Mouse (Mus musculus): ENCODE measurements around the gene Tent4a.
"Not testable (repeated sequence)": the region's sequence is repeated elsewhere in the genome, so short reads cannot be mapped to it uniquely, and the experiment has no call there.

The Tent4a gene

GRCm38 (mm10) chr13:69534334-69534653 lies at the start of gene Tent4a:
Gene Tent4a, minus strand, starts transcription at chr13:69534617.
- no peak for DNase-seq (ENCODE audit: low spot score in 2 of 2)

GRCm38 (mm10) chr13:69583591-69583990 lies 49.2 kb upstream of the Tent4a start:
- no peak for DNase-seq (ENCODE audit: low spot score in 2 of 2)

GRCm38 (mm10) chr13:69582411-69582810 lies 48.0 kb upstream of the Tent4a start:
- no peak for DNase-seq (ENCODE audit: low spot score in 2 of 2)

GRCm38 (mm10) chr13:69577181-69577834 lies 42.9 kb upstream of the Tent4a start:
- DNase-seq (ENCODE audit: low spot score in 2 of 2): no peak

- DNase-seq (ENCODE audit: low spot score in 2 of 2): peak; percentile 11 to 12
These were observed 42.3 kb upstream of the Tent4a start for GRCm38 (mm10) chr13:69576676-69577075.

- DNase-seq (ENCODE audit: low spot score in 2 of 2): no peak
These were observed 38.2 kb upstream of the Tent4a start for GRCm38 (mm10) chr13:69572594-69572993.

- DNase-seq (ENCODE audit: low spot score in 2 of 2): peak; percentile 23 to 26
These were observed 34.8 kb upstream of the Tent4a start for GRCm38 (mm10) chr13:69569201-69569600.

GRCm38 (mm10) chr13:69565401-69565800 lies 31.0 kb upstream of the Tent4a start:
- DNase-seq (ENCODE audit: low spot score in 2 of 2): not testable (repeated sequence)

GRCm38 (mm10) chr13:69564573-69564972 lies 30.2 kb upstream of the Tent4a start:
- no peak for DNase-seq (ENCODE audit: low spot score in 2 of 2)

GRCm38 (mm10) chr13:69563905-69564304 lies 29.5 kb upstream of the Tent4a start:
- no peak for DNase-seq (ENCODE audit: low spot score in 2 of 2)

GRCm38 (mm10) chr13:69562654-69563574 lies 28.5 kb upstream of the Tent4a start:
- peak; percentile 44 to 67 for DNase-seq (ENCODE audit: low spot score in 2 of 2)

- DNase-seq (ENCODE audit: low spot score in 2 of 2): no peak
These were observed 27.6 kb upstream of the Tent4a start for GRCm38 (mm10) chr13:69562004-69562403.

- DNase-seq (ENCODE audit: low spot score in 2 of 2): no peak
These were observed 25.0 kb upstream of the Tent4a start for GRCm38 (mm10) chr13:69559291-69559961.

- DNase-seq (ENCODE audit: low spot score in 2 of 2): no peak
These were observed 23.8 kb upstream of the Tent4a start for GRCm38 (mm10) chr13:69558098-69558660.

- no peak for DNase-seq (ENCODE audit: low spot score in 2 of 2)
These were observed 22.3 kb upstream of the Tent4a start for GRCm38 (mm10) chr13:69556728-69557127.

GRCm38 (mm10) chr13:69555957-69556482 lies 21.6 kb upstream of the Tent4a start:
- no peak for DNase-seq (ENCODE audit: low spot score in 2 of 2)

- DNase-seq (ENCODE audit: low spot score in 2 of 2): no peak
These were observed 20.6 kb upstream of the Tent4a start for GRCm38 (mm10) chr13:69555045-69555444.

- DNase-seq (ENCODE audit: low spot score in 2 of 2): no peak
These were observed 19.8 kb upstream of the Tent4a start for GRCm38 (mm10) chr13:69554255-69554654.

GRCm38 (mm10) chr13:69553024-69553423 lies 18.6 kb upstream of the Tent4a start:
- no peak for DNase-seq (ENCODE audit: low spot score in 2 of 2)

- DNase-seq (ENCODE audit: low spot score in 2 of 2): no peak
These were observed 16.4 kb upstream of the Tent4a start for GRCm38 (mm10) chr13:69550831-69551230.

GRCm38 (mm10) chr13:69549980-69550379 lies 15.6 kb upstream of the Tent4a start:
- DNase-seq (ENCODE audit: low spot score in 2 of 2): no peak
